Mouse (Mus musculus): ENCODE measurements around the gene Cdyl2.

Gene Cdyl2

DNA sequence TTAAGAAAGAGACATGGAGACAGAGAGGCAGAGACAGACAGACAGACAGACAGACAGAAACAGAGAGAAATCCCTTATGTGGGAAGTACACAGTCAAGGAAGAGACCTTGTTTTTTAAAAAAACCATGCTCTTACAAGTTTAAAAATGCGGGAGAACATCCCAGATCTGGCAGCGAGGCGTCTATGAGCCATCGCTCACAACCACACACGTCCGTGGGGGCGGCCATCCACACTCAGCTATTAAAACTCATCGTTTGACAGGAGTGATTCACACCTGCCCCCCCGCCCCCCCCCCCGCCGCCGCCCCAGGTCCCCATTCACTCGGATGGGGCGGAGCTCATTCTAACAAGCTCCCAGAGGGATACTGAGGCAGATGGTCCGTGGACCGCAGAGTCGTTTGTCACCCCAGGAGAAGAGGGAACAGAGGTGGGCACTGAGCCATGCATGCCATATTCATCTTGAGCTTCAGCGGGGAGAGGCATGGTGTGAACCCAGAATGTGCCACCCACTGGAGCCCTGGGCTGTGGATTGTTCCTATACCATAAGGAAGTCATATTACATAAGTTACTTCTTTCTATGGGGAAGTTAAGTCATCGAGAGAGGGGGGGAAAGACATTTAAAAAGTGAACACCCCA lies 113.0 kb downstream of the Cdyl2 start:
- DNase-seq = no peak

DNA sequence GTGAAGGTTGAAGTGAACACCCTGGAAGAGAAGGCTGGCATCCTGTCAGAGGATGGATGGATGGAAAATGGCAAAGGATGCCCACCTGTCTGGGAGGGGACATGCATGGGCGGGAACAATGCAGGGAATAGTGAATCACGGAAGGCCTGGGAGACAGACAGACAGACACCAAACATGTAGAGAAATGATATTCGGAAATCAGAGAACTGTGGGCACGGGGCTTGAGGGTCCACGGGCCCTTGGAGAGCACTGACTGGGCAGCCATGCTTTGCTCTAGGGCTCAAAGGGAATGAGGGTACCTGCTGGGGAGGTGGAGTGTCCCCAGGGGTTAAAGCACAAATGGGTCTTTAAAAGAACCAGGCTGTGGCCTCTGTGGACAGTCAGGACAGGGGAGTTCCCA lies 113.6 kb downstream of the Cdyl2 start:
- DNase-seq = no peak

DNA sequence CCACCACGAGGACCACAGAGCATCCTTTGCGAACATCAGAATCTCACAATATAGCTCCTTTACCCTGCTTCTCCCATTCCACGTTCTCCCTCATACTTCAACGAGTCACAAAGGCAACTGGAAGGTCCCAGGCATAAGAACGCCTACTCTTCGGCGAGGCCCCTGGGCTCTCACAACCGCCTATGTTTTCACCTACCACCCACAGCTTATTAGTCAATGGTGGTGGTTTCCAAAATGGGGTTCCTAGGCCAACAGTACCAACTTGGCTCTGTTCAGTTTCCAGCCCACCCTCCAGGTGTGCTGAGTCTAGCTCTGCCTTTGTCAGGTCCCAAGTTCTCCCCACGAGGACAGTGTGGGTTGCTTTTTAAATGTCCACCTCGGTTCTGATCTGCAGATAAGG lies 114.0 kb downstream of the Cdyl2 start:
- no peak for DNase-seq

GRCm38 (mm10) chr8:116617891-116618290 lies 114.9 kb downstream of the Cdyl2 start:
- no peak for DNase-seq

GRCm38 (mm10) chr8:116616369-116616768 lies 116.4 kb downstream of the Cdyl2 start:
- DNase-seq = no peak

DNA sequence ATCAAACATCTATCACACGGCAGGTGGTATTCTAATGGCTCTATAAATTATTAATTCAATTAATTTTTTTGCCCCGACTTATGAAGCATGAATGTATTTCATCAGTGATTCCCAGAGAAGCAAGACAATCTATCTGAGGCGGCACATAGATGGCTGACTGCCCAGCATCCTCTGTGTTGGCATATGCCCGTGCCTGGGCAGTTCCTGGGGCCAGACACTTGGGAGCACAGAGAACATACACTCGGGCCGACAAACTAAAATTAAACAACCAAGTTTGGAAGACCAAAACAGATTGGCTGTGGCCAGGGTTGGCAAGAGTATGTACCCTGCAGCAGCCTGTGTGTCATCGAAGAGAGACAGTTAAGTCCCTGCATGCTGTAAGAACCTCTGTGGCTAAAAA lies 117.9 kb downstream of the Cdyl2 start:
- DNase-seq = no peak

GRCm38 (mm10) chr8:116606171-116606570 lies 126.6 kb downstream of the Cdyl2 start:
- DNase-seq = no peak

- no peak for DNase-seq
These were observed 130.0 kb downstream of the Cdyl2 start for GRCm38 (mm10) chr8:116602806-116603205.

DNA sequence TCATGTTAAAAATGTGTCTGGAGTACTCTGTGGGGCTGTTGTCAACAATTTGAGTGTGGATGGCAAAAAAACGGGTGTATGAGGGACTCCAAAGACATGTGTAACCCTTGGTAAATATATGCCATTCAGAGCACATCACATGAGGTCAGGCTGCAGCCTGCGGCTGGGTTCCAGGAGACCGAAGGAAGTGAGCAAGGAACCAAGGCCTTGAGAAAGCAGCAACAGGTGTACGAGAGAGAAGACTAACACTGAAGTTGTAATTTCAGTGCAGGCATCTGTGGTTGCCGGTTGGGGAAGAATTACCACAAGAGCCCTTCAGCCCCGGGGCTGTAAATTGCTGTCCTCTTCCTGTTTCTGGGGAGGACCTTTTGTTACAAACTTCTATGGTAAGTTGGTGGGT lies 133.1 kb downstream of the Cdyl2 start:
- DNase-seq = no peak

- DNase-seq = no peak
These were observed 141.6 kb downstream of the Cdyl2 start for GRCm38 (mm10) chr8:116591226-116591625.

GRCm38 (mm10) chr8:116590546-116590945 lies 142.2 kb downstream of the Cdyl2 start:
- no peak for DNase-seq

DNA sequence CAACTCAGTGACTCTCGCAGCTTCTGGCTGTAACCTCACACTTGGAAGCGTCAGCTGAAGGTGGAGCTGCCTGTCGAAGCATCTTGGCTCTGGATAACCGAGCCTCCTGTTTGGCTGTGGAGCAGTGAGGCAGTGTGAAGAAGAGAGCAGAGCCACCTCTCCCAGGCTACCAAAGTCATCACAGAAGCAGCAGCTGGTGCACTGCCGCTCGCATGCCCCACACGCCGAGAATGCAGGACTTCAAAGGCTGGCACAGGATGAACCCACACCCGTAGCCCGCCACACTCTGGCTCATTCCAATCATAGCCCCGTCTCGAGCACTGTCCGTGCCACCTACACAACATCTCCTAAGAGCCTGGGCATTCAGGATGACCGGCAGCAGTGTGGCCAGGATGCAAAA lies 142.7 kb downstream of the Cdyl2 start:
- no peak for DNase-seq

- DNase-seq = no peak
These were observed 144.9 kb downstream of the Cdyl2 start for GRCm38 (mm10) chr8:116587616-116588468.

- no peak for DNase-seq
These were observed 151.3 kb downstream of the Cdyl2 start for GRCm38 (mm10) chr8:116581318-116582019.

DNA sequence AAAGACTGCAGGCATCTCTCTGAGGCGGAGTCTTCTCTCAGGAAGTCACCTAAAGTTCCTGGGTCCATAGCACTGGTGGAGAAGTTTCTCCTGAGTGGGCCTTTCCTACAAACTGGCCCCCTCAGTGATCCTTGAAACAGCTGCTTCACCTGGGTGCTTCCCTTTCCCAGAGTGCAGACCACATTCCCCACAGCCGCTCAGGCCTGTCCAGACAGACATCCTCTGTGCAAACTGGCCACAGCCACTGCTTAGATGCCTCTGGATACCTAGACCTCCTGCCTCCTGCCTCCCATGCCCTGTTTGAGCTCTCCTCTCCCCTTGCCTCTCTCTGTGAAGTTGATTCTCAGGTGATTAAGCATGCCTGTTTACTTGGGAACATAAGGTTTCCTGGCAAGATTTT lies 156.1 kb downstream of the Cdyl2 start:
- no peak for DNase-seq

GRCm38 (mm10) chr8:116573085-116573484 lies 159.7 kb downstream of the Cdyl2 start:
- DNase-seq = no peak

DNA sequence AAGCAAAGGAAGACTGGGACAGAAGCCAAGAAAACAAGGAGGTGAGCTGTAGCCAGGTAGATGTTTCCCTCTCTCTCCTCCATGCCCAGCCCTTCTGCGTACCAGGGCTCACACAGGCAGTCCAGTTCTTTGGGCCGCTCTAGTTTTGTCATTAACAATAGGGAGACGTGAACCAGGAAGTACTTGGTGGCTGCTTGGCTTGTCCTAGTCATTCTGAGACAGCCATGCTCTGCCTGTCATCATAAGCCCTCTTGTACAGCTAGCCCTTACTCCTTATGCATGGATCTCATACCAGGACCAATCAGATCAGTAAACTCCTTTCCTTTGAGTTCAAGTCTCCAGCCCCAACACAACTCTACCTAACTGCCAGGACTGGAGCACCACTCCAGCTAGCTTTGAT lies 180.0 kb downstream of the Cdyl2 start:
- DNase-seq = no peak

- DNase-seq = no peak
These were observed 180.5 kb downstream of the Cdyl2 start for GRCm38 (mm10) chr8:116552255-116552654.

DNA sequence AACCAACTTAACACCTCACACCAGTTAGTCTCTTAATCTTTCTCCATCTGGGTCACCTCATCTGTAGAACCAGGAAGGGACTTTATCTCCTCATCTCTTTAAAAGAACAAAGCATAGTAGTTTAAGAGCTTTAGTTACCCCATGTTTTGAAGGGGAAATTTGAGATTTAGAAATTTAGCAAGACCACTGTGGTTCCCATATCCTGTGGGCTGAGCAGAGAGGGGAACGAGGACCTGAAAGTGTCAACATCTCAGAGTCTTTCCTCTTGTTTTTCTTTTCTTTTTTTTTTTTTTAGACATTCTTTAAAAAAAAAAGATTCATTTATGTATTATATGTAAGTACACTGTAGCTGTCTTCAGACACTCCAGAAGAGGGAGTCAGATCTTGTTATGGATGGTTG lies 189.4 kb downstream of the Cdyl2 start:
- no peak for DNase-seq

DNA sequence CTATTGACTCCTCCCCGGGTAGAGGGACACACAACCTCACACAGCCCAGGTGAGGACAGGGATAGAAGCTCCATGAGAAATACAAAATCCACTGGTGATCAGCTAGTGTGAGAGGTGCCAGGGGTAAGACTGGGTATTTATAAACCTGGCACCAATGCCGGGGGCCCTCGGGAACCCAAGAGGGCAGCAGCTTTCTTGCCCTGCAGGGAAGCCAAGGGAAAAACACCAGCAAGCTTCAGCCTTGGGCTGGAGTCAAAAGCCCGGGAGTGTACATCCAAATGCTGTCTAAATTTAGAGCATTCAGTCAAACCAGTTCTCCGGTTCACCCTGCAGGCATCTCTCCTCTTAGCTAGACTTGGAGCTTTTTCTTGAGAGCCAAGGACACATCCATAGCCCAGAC lies 189.9 kb downstream of the Cdyl2 start:
- no peak for DNase-seq

DNA sequence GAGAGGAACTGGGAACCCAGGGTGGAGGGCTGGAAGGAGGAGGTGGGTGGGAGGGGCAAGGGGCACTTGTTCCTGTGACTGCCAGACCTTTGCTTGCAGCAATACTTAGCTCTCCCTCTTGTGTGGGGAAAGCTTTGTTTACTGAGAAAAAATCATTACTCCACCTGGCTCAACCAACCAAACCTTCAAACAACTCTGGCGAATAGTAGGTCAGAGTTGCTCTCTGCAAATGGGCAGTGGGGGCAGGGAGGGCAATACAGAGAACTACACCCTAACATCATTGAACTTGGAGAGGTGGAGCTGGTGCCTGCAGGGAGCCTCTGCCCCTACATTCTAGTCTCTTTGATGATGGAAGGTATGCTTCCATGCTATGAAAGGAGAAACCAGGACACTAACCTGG lies 192.7 kb downstream of the Cdyl2 start:
- DNase-seq = no peak

- no peak for DNase-seq
These were observed 194.0 kb downstream of the Cdyl2 start for GRCm38 (mm10) chr8:116538763-116539162.

DNA sequence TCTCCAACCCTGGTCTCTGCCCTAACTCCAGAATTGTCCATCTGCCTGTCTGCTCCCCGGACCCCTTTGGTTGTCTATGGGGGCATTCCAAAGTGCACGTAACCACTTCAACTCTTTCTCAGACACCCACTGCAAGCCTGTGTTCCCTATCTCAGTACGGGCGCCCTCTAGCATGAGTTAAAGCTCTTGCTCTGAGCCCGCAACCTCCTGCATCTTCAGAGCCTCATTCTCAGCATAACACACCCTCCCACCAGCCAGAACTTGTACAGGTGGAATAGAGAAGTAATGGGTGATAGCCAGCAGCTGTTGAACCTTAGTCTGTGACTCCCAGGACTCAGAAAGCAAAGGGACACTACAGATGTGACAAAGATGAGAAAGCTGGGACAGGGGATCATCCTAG lies 196.0 kb downstream of the Cdyl2 start:
- DNase-seq = no peak

DNA sequence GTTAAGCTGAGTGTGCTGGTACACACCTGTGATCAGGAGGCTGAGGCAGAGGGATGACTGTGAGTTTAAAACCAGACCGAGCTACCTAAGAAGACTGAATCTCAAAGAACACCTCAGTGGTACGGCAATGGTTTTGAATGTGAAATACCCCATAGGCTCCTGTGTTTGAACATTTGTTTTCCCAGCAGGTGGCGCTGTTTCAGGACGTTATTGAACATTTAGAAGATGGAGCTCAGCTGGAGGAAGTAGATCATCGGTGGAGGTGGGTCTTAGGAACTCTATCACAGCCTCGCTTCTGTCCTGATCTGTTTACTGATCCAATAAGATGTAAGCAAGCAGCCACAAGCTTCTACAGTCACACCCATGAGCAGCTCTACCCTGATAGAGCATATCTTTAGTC lies 199.7 kb downstream of the Cdyl2 start:
- DNase-seq = no peak

Data from retina, postnatal 1 day (tissue).